Mouse (Mus musculus) ES-E14 (cell line): ENCODE results near the gene Coq6. TPM values are rescaled to one million over a fixed set of nuclear protein-coding genes. Genes with fewer than 3 reads are reported as not detected.

ENCODE experiments used
- DNase-seq: peaks from one replicate; pipeline ENCODE4 v3.0.0-alpha.2; 2013; ENCODE audit warnings: low read depth, low spot score
- H3K27ac ChIP-seq: 2 replicates; pipeline ENCODE4 v1.5.1; 2012; ENCODE audit warnings: low read depth, mild to moderate bottlenecking, low read length, moderate library complexity, mixed read lengths; ENCODE audit not compliant: poor library complexity, insufficient read depth, severe bottlenecking
- H3K36me3 ChIP-seq: 2 replicates; pipeline ENCODE4 v1.6.1; 2012; ENCODE audit warnings: mild to moderate bottlenecking, low read length, moderate library complexity, mixed read lengths; ENCODE audit not compliant: control insufficient read depth, poor library complexity, insufficient read depth, severe bottlenecking
- H3K4me1 ChIP-seq, 2 experiments: fragments of 150-350 bp in 1 of 2; sonication (generic) in 1 of 2; 2 replicates each; pipeline ENCODE4 v1.6.1; 2012; ENCODE audit warnings: low read length in 2 of 2, mild to moderate bottlenecking in 1 of 2, mixed read lengths in 1 of 2; ENCODE audit not compliant: control insufficient read depth in 2 of 2, insufficient read depth in 2 of 2, poor library complexity in 1 of 2
- H3K4me3 ChIP-seq, 2 experiments: fragments of 150-350 bp in 1 of 2; sonication (generic) in 1 of 2; 2 replicates each; pipeline ENCODE4 v1.5.1; 2012; ENCODE audit warnings: low read length in 2 of 2, low read depth in 1 of 2, mild to moderate bottlenecking in 1 of 2, mixed read lengths in 1 of 2; ENCODE audit not compliant: insufficient read depth in 1 of 2, poor library complexity in 1 of 2, severe bottlenecking in 1 of 2
- H3K9ac ChIP-seq: 2 replicates; pipeline ENCODE4 v1.6.1; 2012; ENCODE audit warnings: low read depth, mild to moderate bottlenecking, low read length, mixed read lengths; ENCODE audit not compliant: poor library complexity, insufficient read depth, severe bottlenecking
- H3K9me3 ChIP-seq: fragments of 150-350 bp; sonication (generic); 2 replicates; pipeline ENCODE4 v1.6.1; 2012; ENCODE audit warnings: low read depth, mild to moderate bottlenecking, low read length; ENCODE audit not compliant: control insufficient read depth, insufficient read depth
- CHD2 ChIP-seq: IDR thresholded peaks from 2 replicates; pipeline ENCODE4 v1.6.1; 2014; ENCODE audit warnings: mild to moderate bottlenecking, low read depth, low read length, inconsistent platforms
- HCFC1 ChIP-seq: IDR thresholded peaks from 2 replicates; pipeline ENCODE4 v1.6.1; 2012; ENCODE audit warnings: low read length, inconsistent platforms, borderline replicate concordance; ENCODE audit not compliant: insufficient read depth
- MAFK ChIP-seq: IDR thresholded peaks from 2 replicates; pipeline ENCODE4 v1.6.1; 2014; ENCODE audit warnings: mild to moderate bottlenecking, low read depth, low read length, inconsistent platforms; ENCODE audit not compliant: insufficient read depth
- ZC3H11A ChIP-seq: IDR thresholded peaks from 2 replicates; pipeline ENCODE4 v1.6.1; 2012; ENCODE audit warnings: low read depth, mild to moderate bottlenecking, inconsistent platforms, low read length, borderline replicate concordance
- ZNF384 ChIP-seq: IDR thresholded peaks from 2 replicates; pipeline ENCODE4 v1.6.1; 2012; ENCODE audit warnings: low read depth, low read length, inconsistent platforms
- in situ Hi-C, 2 experiments: fragments of 600-800 bp; cut with MboI; formaldehyde crosslinking; loops; one replicate each; pipeline ENCODE4 v1.15.1; 2025; ENCODE audit warnings: low sequenced_read_pairs in 2 of 2, inconsistent platforms in 1 of 2; ENCODE audit not compliant: unreplicated experiment in 2 of 2
- total RNA-seq: library from RNA; depleted of rRNA; stranded (reverse); fragments of 300-350 nt; gene quantifications from 2 replicates; pipeline ENCODE4 v1.2.3, GENCODE M21; 2012

The Coq6 gene
- total RNA-seq, 1 experiment, result 49.6 TPM

DNA sequence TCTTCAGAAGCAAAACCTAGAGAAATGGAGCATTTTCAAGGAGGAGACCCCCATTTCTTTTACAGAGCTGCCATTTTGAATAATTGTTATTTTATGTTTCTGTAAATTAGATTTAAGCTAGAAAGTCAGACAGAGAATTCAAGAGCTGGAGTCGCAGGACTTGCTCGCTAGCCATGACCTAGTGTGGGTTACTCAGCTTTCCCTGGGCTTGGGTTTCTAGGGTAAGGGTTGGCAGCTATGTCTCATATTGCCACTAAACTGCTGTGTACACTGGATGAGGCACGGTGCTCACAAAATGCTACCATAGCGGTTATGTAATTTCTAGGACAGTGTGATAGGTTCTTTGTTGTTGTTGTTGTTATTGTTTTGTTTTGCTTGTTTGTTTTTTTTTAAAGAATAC, 31.2 kb downstream of the Coq6 start:
- Histone ChIP-seq H3K4me3 (no peak overlapping the region), H3K4me1 (peaks cover 0 to 7% of the 10 kb centered on the region in 2 experiments; a peak in 1 of 4 replicates), H3K9me3 (no peaks in the 10 kb centered on the region), H3K27ac (no peak overlapping the region), H3K9ac (no peak overlapping the region), H3K36me3 (no peaks in the 10 kb centered on the region)
- in situ Hi-C loops, result no loop called here
- no peak for TF ChIP-seq ZC3H11A
- TF ChIP-seq ZNF384, result no peak
- no peak for TF ChIP-seq HCFC1
- no peak for TF ChIP-seq MAFK
- TF ChIP-seq CHD2, result no peak
- DNase-seq, result no peak

DNA sequence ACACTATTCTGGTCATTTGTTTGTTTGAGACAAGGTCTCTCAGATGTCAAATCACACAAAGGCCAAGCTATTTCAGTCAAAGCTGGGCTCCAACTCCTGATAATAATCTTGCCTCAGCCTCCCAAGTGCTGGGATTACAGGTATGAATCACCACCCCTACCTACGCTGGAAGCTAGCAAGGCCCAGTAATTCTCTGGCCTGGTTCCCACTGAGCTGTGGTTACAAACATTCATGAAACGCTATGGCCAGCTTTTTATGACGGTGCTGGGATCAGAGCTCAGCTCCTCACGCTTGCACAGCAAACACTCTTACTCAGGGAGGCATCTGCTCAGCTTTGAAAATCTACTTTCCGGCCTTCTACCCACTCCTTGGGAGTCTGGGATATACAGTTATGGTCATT, 32.4 kb downstream of the Coq6 start:
- H3K36me3 ChIP-seq, result no peaks in the 10 kb centered on the region
- H3K9ac ChIP-seq, result no peak overlapping the region
- H3K4me3 ChIP-seq, result no peak overlapping the region
- H3K4me1 ChIP-seq, result peaks cover 0 to 4% of the 10 kb centered on the region in 2 experiments; a peak in 1 of 4 replicates
- TF ChIP-seq HCFC1 (no peak), MAFK (no peak), ZNF384 (no peak), CHD2 (no peak), ZC3H11A (no peak)
- in situ Hi-C loops, result no loop called here
- DNase-seq, result no peak
- no peak overlapping the region for H3K27ac ChIP-seq
- no peaks in the 10 kb centered on the region for H3K9me3 ChIP-seq

DNA sequence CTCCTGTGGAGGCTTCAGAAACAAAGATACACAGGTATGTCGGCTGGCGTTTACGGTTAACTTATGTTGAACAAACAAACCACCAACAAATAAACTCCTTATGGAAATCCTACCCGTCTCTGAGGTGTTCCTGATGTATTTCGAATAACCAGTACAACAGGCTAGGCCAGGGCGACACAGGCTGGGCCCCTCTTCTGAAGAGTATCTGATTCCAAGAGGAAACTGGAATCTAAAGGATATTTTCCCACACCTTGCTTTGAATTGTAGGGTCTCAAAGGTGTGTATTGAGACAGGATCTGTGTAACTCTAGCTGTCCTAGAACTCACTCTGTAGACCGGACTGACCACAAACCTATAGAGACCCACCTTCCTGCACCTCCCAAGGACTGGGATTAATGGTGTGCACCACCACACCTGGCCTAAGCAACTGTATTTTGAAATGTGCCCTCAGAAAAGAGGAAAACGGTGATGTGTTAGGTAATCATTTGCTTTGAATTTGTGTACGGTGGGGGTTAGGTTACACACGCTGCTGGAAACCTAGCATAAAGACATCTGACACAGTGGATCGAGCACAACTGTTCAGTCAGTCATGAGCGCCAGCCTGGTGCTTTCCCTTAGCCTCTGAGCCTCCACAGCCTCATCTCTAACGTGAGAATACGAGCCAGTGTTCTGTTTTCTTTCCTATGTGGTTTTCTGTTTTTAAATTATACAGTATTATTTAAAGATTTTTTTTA, 35.7 kb downstream of the Coq6 start:
- H3K36me3 ChIP-seq, result no peaks in the 10 kb centered on the region
- H3K27ac ChIP-seq, result no peak overlapping the region
- H3K4me3 ChIP-seq, result no peak overlapping the region
- TF ChIP-seq ZC3H11A (no peak), ZNF384 (no peak), HCFC1 (no peak), MAFK (no peak)
- no peaks in the 10 kb centered on the region for H3K9me3 ChIP-seq
- in situ Hi-C loops, result no loop called here
- DNase-seq, result no peak
- H3K9ac ChIP-seq, result no peak overlapping the region
- H3K4me1 ChIP-seq, result peaks cover 0 to 2% of the 10 kb centered on the region in 2 experiments; a peak in 1 of 4 replicates

DNA sequence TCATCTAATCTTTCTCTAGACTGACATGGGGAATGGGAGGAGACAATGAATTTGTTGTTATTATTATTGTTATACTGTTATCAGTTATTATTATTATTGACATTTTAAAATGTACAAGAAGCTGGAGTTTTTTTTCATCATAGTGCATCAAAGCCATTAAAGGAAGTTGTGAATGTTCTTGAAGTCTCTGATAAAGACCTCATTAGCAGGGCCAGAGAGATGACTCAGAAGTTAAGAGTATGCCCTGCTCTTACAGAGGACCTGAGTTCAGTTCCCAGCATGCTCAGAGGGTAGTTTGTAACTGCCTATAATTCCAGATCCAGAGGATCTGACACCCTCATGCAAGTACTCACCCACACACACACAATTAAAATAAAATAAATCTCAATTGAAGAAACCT, 36.2 kb downstream of the Coq6 start:
- Histone ChIP-seq H3K4me1 (peaks cover 0 to 2% of the 10 kb centered on the region in 2 experiments; a peak in 1 of 4 replicates), H3K36me3 (no peaks in the 10 kb centered on the region), H3K9me3 (no peaks in the 10 kb centered on the region), H3K4me3 (no peak overlapping the region), H3K27ac (no peak overlapping the region), H3K9ac (no peak overlapping the region)
- in situ Hi-C loops, result no loop called here
- DNase-seq, result no peak
- TF ChIP-seq CHD2, result no peak
- no peak for TF ChIP-seq HCFC1
- TF ChIP-seq MAFK, result no peak

DNA sequence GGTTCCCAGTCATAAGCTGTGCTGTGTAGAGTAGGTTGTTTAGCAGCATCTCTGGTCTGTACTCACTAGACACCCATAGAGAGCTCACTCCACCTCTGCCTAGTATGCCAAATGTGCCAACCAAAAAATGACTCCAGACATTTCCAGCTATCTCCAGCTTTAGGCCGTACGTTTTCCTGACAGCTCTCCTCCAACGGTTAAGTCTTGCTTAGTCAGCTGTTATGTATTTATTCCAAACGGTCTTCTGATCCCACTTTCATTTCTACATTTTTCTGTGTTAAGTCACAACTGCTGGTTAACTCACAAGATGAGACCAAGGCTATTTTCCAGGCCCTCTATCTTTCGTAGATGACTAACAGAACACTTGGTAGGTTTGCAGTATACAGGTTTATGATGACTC, 37.2 kb downstream of the Coq6 start:
- Histone ChIP-seq H3K4me3 (no peak overlapping the region), H3K27ac (no peak overlapping the region), H3K4me1 (peaks cover 0 to 2% of the 10 kb centered on the region in 2 experiments; a peak in 1 of 4 replicates), H3K9me3 (no peaks in the 10 kb centered on the region), H3K9ac (no peak overlapping the region), H3K36me3 (no peaks in the 10 kb centered on the region)
- in situ Hi-C loops, result no loop called here
- no peak for DNase-seq
- no peak for TF ChIP-seq MAFK
- no peak for TF ChIP-seq HCFC1
